Mouse (Mus musculus) hindbrain, embryonic 11.5 days (tissue): ENCODE results near the gene Smlr1. TPM values are rescaled to one million over a fixed set of nuclear protein-coding genes. Genes with fewer than 3 reads are reported as not detected.

Experiments
- ATAC-seq: fragments of 200-750 bp; cut with Nextera tagmentation; 2 replicates; pipeline ENCODE4 v1.8.0; 2017; ENCODE audit warnings: mild to moderate bottlenecking, moderate TSS enrichment, moderate library complexity; ENCODE audit not compliant: low FRiP score
- DNase-seq: peaks from one replicate; pipeline ENCODE4 v3.0.0-alpha.2; 2015; ENCODE audit warnings: low spot score
- H3K27ac ChIP-seq: fragments of 300-500 bp; sonication (generic); 2 replicates; pipeline ENCODE4 v1.5.1; 2014; ENCODE audit warnings: mild to moderate bottlenecking, low read depth, low read length
- H3K27me3 ChIP-seq: fragments of 300-500 bp; sonication (generic); 2 replicates; pipeline ENCODE4 v1.6.1; 2014; ENCODE audit warnings: mild to moderate bottlenecking, low read length, moderate library complexity, mixed read lengths; ENCODE audit not compliant: control insufficient read depth, insufficient read depth
- H3K36me3 ChIP-seq: fragments of 300-500 bp; sonication (generic); 2 replicates; pipeline ENCODE4 v1.6.1; 2014; ENCODE audit warnings: mild to moderate bottlenecking, low read length, moderate library complexity, mixed read lengths; ENCODE audit not compliant: control insufficient read depth, insufficient read depth
- H3K4me1 ChIP-seq: fragments of 300-500 bp; sonication (generic); replicated peaks from 2 replicates; pipeline ENCODE4 v1.6.1; 2014; ENCODE audit warnings: low read length, mixed read lengths; ENCODE audit not compliant: control insufficient read depth, insufficient read depth
- H3K4me2 ChIP-seq: fragments of 300-500 bp; sonication (generic); replicated peaks from 2 replicates; pipeline ENCODE4 v1.6.1; 2014; ENCODE audit warnings: mild to moderate bottlenecking, low read depth, low read length
- H3K4me3 ChIP-seq: fragments of 300-500 bp; sonication (generic); 2 replicates; pipeline ENCODE4 v1.5.1; 2014; ENCODE audit warnings: low read depth, low read length
- H3K9ac ChIP-seq: fragments of 300-500 bp; sonication (generic); 2 replicates; pipeline ENCODE4 v1.6.1; 2014; ENCODE audit warnings: low read depth, low read length
- H3K9me3 ChIP-seq: fragments of 300-500 bp; sonication (generic); 2 replicates; pipeline ENCODE4 v1.6.1; 2016; ENCODE audit warnings: low read length; ENCODE audit not compliant: control insufficient read depth
- WGBS: fragments of 180-500 bp; shearing (Covaris S2); extraction: QIAGEN DNeasy Blood & Tissue Kit; methylation state at CpG from one replicate; pipeline ENCODE4 v1.1.7; 2014; 5-methylcytosine and 5-hydroxymethylcytosine counted together
- polyA plus RNA-seq: library from polyadenylated mRNA; unstranded; fragments of >200 nt; fragmentation: Nextera tagmentation; extraction: Ambion mirVana; gene quantifications from 2 replicates; pipeline ENCODE4 v1.2.1, GENCODE M21; 2014

Gene Smlr1
- polyA plus RNA-seq, 1 experiment from 2014 or later, result not detected

- H3K36me3 ChIP-seq, result no peaks in the 10 kb centered on the region
- no peak overlapping the region for H3K27ac ChIP-seq
- no peaks in the 10 kb centered on the region for H3K27me3 ChIP-seq
- 81% methylated on average over 8 of the region's 8 CpGs for WGBS
- H3K4me3 ChIP-seq, result no peak overlapping the region
- no peaks in the 10 kb centered on the region for H3K9me3 ChIP-seq
- no peak for DNase-seq
- H3K4me1 ChIP-seq, result no peaks in the 10 kb centered on the region
- ATAC-seq, result no peak
- H3K4me2 ChIP-seq, result no peak overlapping the region
- no peak overlapping the region for H3K9ac ChIP-seq
Observed at GRCm38 (mm10) chr10:25523727-25524126, 12.3 kb downstream of the Smlr1 start.

GRCm38 (mm10) chr10:25520428-25520827, 15.6 kb downstream of the Smlr1 start:
- no peak for DNase-seq
- no peaks in the 10 kb centered on the region for H3K9me3 ChIP-seq
- WGBS, result 88% methylated on average over 5 of the region's 5 CpGs

GRCm38 (mm10) chr10:25519954-25520353, 16.1 kb downstream of the Smlr1 start:
- Histone ChIP-seq H3K27ac (no peak overlapping the region), H3K4me3 (no peak overlapping the region), H3K4me2 (no peak overlapping the region), H3K9me3 (no peaks in the 10 kb centered on the region), H3K9ac (no peak overlapping the region), H3K36me3 (no peaks in the 10 kb centered on the region), H3K27me3 (no peaks in the 10 kb centered on the region), H3K4me1 (no peaks in the 10 kb centered on the region)
- DNase-seq, result no peak
- ATAC-seq, result no peak; the same call in 1 of the 2 replicates
- WGBS, result 59% methylated on average over 3 of the region's 3 CpGs

More at GRCm38 (mm10) chr10:25520428-25520827, 15.6 kb downstream of the Smlr1 start:
- H3K36me3 ChIP-seq, result no peaks in the 10 kb centered on the region
- no peak for ATAC-seq
- no peaks in the 10 kb centered on the region for H3K27me3 ChIP-seq
- H3K9ac ChIP-seq, result no peak overlapping the region
- H3K4me1 ChIP-seq, result no peaks in the 10 kb centered on the region
- H3K4me3 ChIP-seq, result no peak overlapping the region
- H3K4me2 ChIP-seq, result no peak overlapping the region
- H3K27ac ChIP-seq, result no peak overlapping the region

- Histone ChIP-seq H3K4me3 (no peak overlapping the region), H3K27ac (no peak overlapping the region), H3K9ac (no peak overlapping the region), H3K9me3 (no peaks in the 10 kb centered on the region), H3K27me3 (no peaks in the 10 kb centered on the region), H3K4me2 (no peak overlapping the region), H3K4me1 (no peaks in the 10 kb centered on the region), H3K36me3 (no peaks in the 10 kb centered on the region)
- no peak for DNase-seq
- no peak for ATAC-seq
- 78% methylated on average over 1 of the region's 1 CpGs for WGBS
Observed at GRCm38 (mm10) chr10:25513821-25514220, 22.2 kb downstream of the Smlr1 start.

GRCm38 (mm10) chr10:25503250-25503649, 32.8 kb downstream of the Smlr1 start:
- DNase-seq (no peak), ATAC-seq (no peak)
- Histone ChIP-seq H3K4me3 (no peak overlapping the region), H3K9ac (no peak overlapping the region), H3K27ac (no peak overlapping the region), H3K4me2 (no peak overlapping the region), H3K9me3 (no peaks in the 10 kb centered on the region), H3K4me1 (no peaks in the 10 kb centered on the region), H3K27me3 (no peaks in the 10 kb centered on the region), H3K36me3 (no peaks in the 10 kb centered on the region)
- 86% methylated on average over 5 of the region's 5 CpGs for WGBS

GRCm38 (mm10) chr10:25499323-25500071, 36.6 kb downstream of the Smlr1 start:
- Histone ChIP-seq H3K27me3 (no peaks in the 10 kb centered on the region), H3K4me2 (no peak overlapping the region), H3K4me1 (no peaks in the 10 kb centered on the region), H3K9ac (no peak overlapping the region), H3K9me3 (no peaks in the 10 kb centered on the region), H3K4me3 (no peak overlapping the region), H3K27ac (no peak overlapping the region), H3K36me3 (no peaks in the 10 kb centered on the region)
- DNase-seq (peak; percentile 7), ATAC-seq (no peak)
- WGBS, result 51% methylated on average over 10 of the region's 10 CpGs

- DNase-seq (peak; percentile 67), ATAC-seq (peak; percentile 67; the same call in 1 of the 2 replicates)
- H3K27me3 ChIP-seq, result no peaks in the 10 kb centered on the region
- H3K9me3 ChIP-seq, result no peaks in the 10 kb centered on the region
- no peaks in the 10 kb centered on the region for H3K36me3 ChIP-seq
- no peak overlapping the region for H3K4me2 ChIP-seq
- WGBS, result 12% methylated on average over 1 of the region's 1 CpGs
- no peak overlapping the region for H3K27ac ChIP-seq
- H3K9ac ChIP-seq, result no peak overlapping the region
- H3K4me3 ChIP-seq, result no peak overlapping the region
- no peaks in the 10 kb centered on the region for H3K4me1 ChIP-seq
Observed at GRCm38 (mm10) chr10:25488456-25488855, 47.6 kb downstream of the Smlr1 start.

GRCm38 (mm10) chr10:25482791-25483190, 53.3 kb downstream of the Smlr1 start:
- no peaks in the 10 kb centered on the region for H3K4me1 ChIP-seq
- WGBS, result 73% methylated on average over 5 of the region's 5 CpGs
- no peak overlapping the region for H3K9ac ChIP-seq
- no peaks in the 10 kb centered on the region for H3K27me3 ChIP-seq
- H3K36me3 ChIP-seq, result no peaks in the 10 kb centered on the region
- DNase-seq (no peak), ATAC-seq (no peak)
- H3K27ac ChIP-seq, result no peak overlapping the region
- no peaks in the 10 kb centered on the region for H3K9me3 ChIP-seq
- no peak overlapping the region for H3K4me3 ChIP-seq
- no peak overlapping the region for H3K4me2 ChIP-seq

- ATAC-seq (no peak), DNase-seq (no peak)
- H3K9ac ChIP-seq, result no peak overlapping the region
- H3K27me3 ChIP-seq, result no peaks in the 10 kb centered on the region
- no peaks in the 10 kb centered on the region for H3K9me3 ChIP-seq
- H3K27ac ChIP-seq, result no peak overlapping the region
- no peaks in the 10 kb centered on the region for H3K36me3 ChIP-seq
- H3K4me2 ChIP-seq, result no peak overlapping the region
- H3K4me3 ChIP-seq, result no peak overlapping the region
- 90% methylated on average over 3 of the region's 3 CpGs for WGBS
- no peaks in the 10 kb centered on the region; the same call in 1 of the 2 replicates for H3K4me1 ChIP-seq
Observed at GRCm38 (mm10) chr10:25479716-25480115, 56.4 kb downstream of the Smlr1 start.
